Mouse (Mus musculus) heart, embryonic 11.5 days (tissue): Measurements from ENCODE around the gene Trarg1. TPM values are rescaled to one million over a fixed set of nuclear protein-coding genes. Genes with fewer than 3 reads are reported as not detected.

Source experiments
- ATAC-seq: fragments of 200-750 bp; cut with Nextera tagmentation; replicated peaks from 2 replicates; pipeline ENCODE4 v1.8.0; 2017; ENCODE audit warnings: moderate library complexity; ENCODE audit not compliant: insufficient number of reproducible peaks, low FRiP score, low TSS enrichment
- H3K27ac ChIP-seq: fragments of 300-500 bp; sonication (generic); 2 replicates; pipeline ENCODE4 v1.5.1; 2014; ENCODE audit warnings: mild to moderate bottlenecking, low read depth, low read length
- H3K27me3 ChIP-seq: fragments of 300-500 bp; sonication (generic); 2 replicates; pipeline ENCODE4 v1.6.1; 2014; ENCODE audit warnings: mild to moderate bottlenecking, low read length, mixed read lengths; ENCODE audit not compliant: control insufficient read depth, insufficient read depth
- H3K36me3 ChIP-seq: fragments of 300-500 bp; sonication (generic); 2 replicates; pipeline ENCODE4 v1.6.1; 2014; ENCODE audit warnings: mild to moderate bottlenecking, low read length, moderate library complexity, mixed read lengths; ENCODE audit not compliant: control insufficient read depth, insufficient read depth
- H3K4me1 ChIP-seq: fragments of 300-500 bp; sonication (generic); 2 replicates; pipeline ENCODE4 v1.6.1; 2014; ENCODE audit warnings: low read length; ENCODE audit not compliant: control insufficient read depth, insufficient read depth
- H3K4me2 ChIP-seq: fragments of 300-500 bp; sonication (generic); 2 replicates; pipeline ENCODE4 v1.6.1; 2014; ENCODE audit warnings: mild to moderate bottlenecking, moderate library complexity
- H3K4me3 ChIP-seq: fragments of 300-500 bp; sonication (generic); 2 replicates; pipeline ENCODE4 v1.5.1; 2014; ENCODE audit warnings: low read depth, low read length
- H3K9ac ChIP-seq: fragments of 300-500 bp; sonication (generic); 2 replicates; pipeline ENCODE4 v1.6.1; 2014; ENCODE audit warnings: mild to moderate bottlenecking, low read depth, low read length, moderate library complexity
- H3K9me3 ChIP-seq: fragments of 300-500 bp; sonication (generic); replicated peaks from 2 replicates; pipeline ENCODE4 v1.6.1; 2016; ENCODE audit warnings: low read length; ENCODE audit not compliant: control insufficient read depth
- WGBS: fragments of 180-500 bp; shearing (Covaris S2); extraction: QIAGEN DNeasy Blood & Tissue Kit; methylation state at CpG from one replicate; pipeline ENCODE4 v1.1.7; 2014; ENCODE audit not compliant: insufficient replicate concordance; 5-methylcytosine and 5-hydroxymethylcytosine counted together
- polyA plus RNA-seq: library from polyadenylated mRNA; unstranded; fragments of >200 nt; fragmentation: Nextera tagmentation; extraction: Ambion mirVana; gene quantifications from 2 replicates; pipeline ENCODE4 v1.2.1, GENCODE M21; 2014

Gene Trarg1
- polyA plus RNA-seq, 1 experiment from 2014 or later: 0.07 TPM

DNA sequence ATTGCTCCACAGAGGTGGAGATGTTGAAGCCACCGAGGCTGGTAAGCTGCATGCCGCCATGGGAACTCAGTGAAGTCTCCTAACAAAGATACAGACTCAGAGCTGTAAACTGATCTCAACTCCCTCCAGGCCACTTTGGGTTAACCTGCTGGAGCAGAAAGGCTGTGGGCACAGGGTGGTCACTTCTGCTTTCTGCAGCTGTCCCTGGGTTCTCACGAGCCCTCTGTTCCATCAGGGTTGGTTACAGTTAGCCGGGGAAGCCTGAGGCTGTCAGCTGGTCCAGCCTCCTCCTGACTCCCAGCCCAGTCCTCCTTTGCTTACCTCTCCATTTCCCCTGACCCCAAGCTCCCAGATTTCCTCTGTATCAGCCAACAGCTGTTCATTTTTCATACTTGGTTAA, 11.8 kb upstream of the Trarg1 start:
- ATAC-seq: no peak
- H3K4me1 ChIP-seq: peaks cover 6% of the 10 kb centered on the region
- peaks cover 69% of the 10 kb centered on the region for H3K27me3 ChIP-seq
- no peak overlapping the region for H3K9ac ChIP-seq
- no peak overlapping the region for H3K4me2 ChIP-seq
- H3K36me3 ChIP-seq: no peaks in the 10 kb centered on the region
- no peak overlapping the region for H3K27ac ChIP-seq
- no peaks in the 10 kb centered on the region for H3K9me3 ChIP-seq
- H3K4me3 ChIP-seq: no peak overlapping the region
- 18% methylated on average over 4 of the region's 4 CpGs for WGBS

GRCm38 (mm10) chr11:76671871-76672475, 7.6 kb upstream of the Trarg1 start, which contains the start of gene Bhlha9:
TSS of gene Bhlha9 (plus strand) at chr11:76672470.
- 0 out of 2 replicates have a peak within 1 kb of the TSS, but pooled peaks have one; percentile 35 for H3K9ac ChIP-seq
- ATAC-seq: no peak

DNA sequence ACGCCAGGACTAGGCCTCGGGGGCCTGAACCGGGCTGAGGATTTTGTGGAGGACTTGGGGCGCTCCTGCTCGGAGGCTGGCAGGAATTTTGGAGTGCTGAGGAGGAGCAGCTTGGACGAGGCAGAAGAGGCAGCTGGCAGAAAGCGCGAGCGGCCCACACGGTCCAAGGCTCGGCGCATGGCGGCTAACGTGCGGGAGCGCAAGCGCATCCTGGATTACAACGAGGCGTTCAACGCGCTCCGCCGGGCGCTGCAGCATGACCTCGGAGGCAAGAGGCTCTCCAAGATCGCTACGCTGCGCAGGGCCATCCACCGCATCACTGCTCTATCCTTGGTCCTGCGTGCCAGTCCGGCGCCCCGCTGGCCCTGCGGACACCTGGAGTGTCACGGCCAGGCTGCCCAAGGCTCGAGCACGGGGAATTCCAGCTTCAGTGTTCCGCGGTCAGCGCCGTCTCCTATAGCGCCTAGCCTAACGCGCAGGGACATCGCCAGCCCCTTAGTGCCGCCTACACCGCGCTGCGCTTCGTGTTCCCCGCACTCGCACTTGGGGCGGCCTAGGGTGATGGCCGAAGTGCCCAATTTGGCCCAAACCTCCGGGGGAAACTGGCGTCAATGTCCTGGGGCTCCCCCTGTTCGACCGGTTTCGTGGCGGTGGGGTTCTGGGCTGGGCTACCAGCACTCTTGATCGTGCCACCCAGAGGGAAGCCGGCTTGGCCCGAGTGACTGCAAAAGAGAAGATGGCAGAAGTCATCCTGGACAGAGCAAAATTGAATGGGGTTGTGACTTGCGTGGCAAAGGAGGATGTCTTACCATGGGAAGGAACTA, 6.8 kb upstream of the Trarg1 start:
- H3K27ac ChIP-seq: no peak overlapping the region
- H3K9me3 ChIP-seq: no peaks in the 10 kb centered on the region
- peaks cover 7% of the 10 kb centered on the region for H3K4me1 ChIP-seq
- H3K4me3 ChIP-seq: peak overlapping the region; percentile 37
- peak overlapping the region; percentile 73 for H3K4me2 ChIP-seq
- 3% methylated on average over 64 of the region's 64 CpGs for WGBS
- peaks cover 61% of the 10 kb centered on the region for H3K27me3 ChIP-seq
- H3K9ac ChIP-seq: 0 out of 2 replicates have a peak overlapping the region, but pooled peaks have one; percentile 35
- no peak for ATAC-seq
- no peaks in the 10 kb centered on the region for H3K36me3 ChIP-seq

More at GRCm38 (mm10) chr11:76671871-76672475, 7.6 kb upstream of the Trarg1 start, which contains the start of gene Bhlha9:
- peak within 1 kb of the TSS; percentile 73 for H3K4me2 ChIP-seq
- peak within 1 kb of the TSS; percentile 37 for H3K4me3 ChIP-seq
- peaks cover 7% of the 10 kb centered on the region for H3K4me1 ChIP-seq
- no peaks in the 10 kb centered on the region for H3K9me3 ChIP-seq
- 55% methylated on average over 15 of the region's 15 CpGs for WGBS
- H3K27me3 ChIP-seq: peaks cover 69% of the 10 kb centered on the region
- no peaks in the 10 kb centered on the region for H3K36me3 ChIP-seq
- no peak within 1 kb of the TSS for H3K27ac ChIP-seq

GRCm38 (mm10) chr11:76674199-76674598, 5.4 kb upstream of the Trarg1 start:
- Histone ChIP-seq H3K4me3 (no peak overlapping the region), H3K27ac (no peak overlapping the region), H3K4me2 (no peak overlapping the region), H3K27me3 (peaks cover 60% of the 10 kb centered on the region), H3K9ac (no peak overlapping the region), H3K9me3 (no peaks in the 10 kb centered on the region), H3K36me3 (no peaks in the 10 kb centered on the region), H3K4me1 (peaks cover 7% of the 10 kb centered on the region)
- no peak for ATAC-seq
- 46% methylated on average over 8 of the region's 8 CpGs for WGBS

DNA sequence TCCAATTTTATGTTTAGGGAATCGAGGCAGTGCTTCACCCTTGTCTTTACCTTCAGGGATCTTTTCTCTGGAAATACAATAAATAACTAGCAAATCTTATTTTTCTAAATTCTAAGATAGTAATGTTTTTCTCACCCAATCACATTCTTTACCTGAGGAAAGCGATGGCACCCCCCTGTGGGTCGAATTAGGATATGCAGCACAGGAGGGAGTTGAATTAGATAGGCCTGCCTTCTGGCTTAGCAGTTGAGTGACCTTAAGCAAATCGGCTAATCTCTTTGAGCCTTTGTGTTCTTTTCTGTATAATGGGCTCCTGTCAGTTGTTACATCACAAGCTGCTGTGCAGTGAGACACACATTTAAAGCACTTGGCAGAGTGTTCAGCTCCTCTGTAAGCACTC, 4.9 kb upstream of the Trarg1 start:
- no peaks in the 10 kb centered on the region for H3K9me3 ChIP-seq
- 35% methylated on average over 4 of the region's 4 CpGs for WGBS

GRCm38 (mm10) chr11:76685604-76686003, 6.0 kb downstream of the Trarg1 start:
- Histone ChIP-seq H3K36me3 (no peaks in the 10 kb centered on the region), H3K27me3 (no peaks in the 10 kb centered on the region; the same call in 1 of the 2 replicates), H3K4me2 (no peak overlapping the region), H3K9ac (no peak overlapping the region), H3K27ac (no peak overlapping the region), H3K4me3 (no peak overlapping the region), H3K4me1 (no peaks in the 10 kb centered on the region), H3K9me3 (no peaks in the 10 kb centered on the region)
- WGBS: 63% methylated on average over 2 of the region's 2 CpGs
- ATAC-seq: no peak

More for the DNA sequence above, 4.9 kb upstream of the Trarg1 start:
- Histone ChIP-seq H3K4me3 (no peak overlapping the region), H3K27me3 (peaks cover 58% of the 10 kb centered on the region), H3K4me1 (peaks cover 7% of the 10 kb centered on the region), H3K36me3 (no peaks in the 10 kb centered on the region), H3K4me2 (no peak overlapping the region), H3K27ac (no peak overlapping the region), H3K9ac (no peak overlapping the region)
- no peak for ATAC-seq

- no peak for ATAC-seq
- Histone ChIP-seq H3K4me1 (no peaks in the 10 kb centered on the region), H3K9ac (no peak overlapping the region), H3K9me3 (no peaks in the 10 kb centered on the region), H3K27me3 (0 out of 2 replicates have a peak, but pooled peaks cover 2% of the 10 kb centered on the region), H3K4me3 (no peak overlapping the region), H3K4me2 (no peak overlapping the region), H3K27ac (no peak overlapping the region), H3K36me3 (no peaks in the 10 kb centered on the region)
- 70% methylated on average over 3 of the region's 3 CpGs for WGBS
Observed at GRCm38 (mm10) chr11:76692096-76692495, 12.5 kb downstream of the Trarg1 start.

DNA sequence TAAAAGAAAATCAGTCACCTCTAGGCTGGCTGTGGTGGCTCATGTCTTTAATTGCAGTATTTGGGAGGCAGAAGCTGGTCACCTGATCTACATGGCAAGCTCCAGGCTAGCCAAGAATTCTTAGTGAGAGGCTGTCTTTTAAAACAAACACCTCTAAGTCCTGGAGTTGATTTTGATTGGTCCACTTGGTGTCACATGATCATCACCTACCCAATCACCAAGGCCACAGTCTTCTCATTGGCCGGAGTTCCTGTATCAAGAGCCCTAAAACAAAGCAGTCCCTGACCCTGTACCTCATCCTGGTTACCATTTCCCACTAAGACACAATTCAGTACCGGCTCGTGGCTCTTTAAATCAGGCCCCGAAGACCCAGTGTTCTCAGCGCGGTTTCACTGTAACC, 16.2 kb downstream of the Trarg1 start:
- no peak for ATAC-seq

More for the DNA sequence above, 16.2 kb downstream of the Trarg1 start:
- Histone ChIP-seq H3K9ac (no peak overlapping the region), H3K36me3 (no peaks in the 10 kb centered on the region), H3K4me1 (no peaks in the 10 kb centered on the region; the same call in 1 of the 2 replicates), H3K9me3 (no peaks in the 10 kb centered on the region), H3K27ac (no peak overlapping the region), H3K27me3 (0 out of 2 replicates have a peak, but pooled peaks cover 2% of the 10 kb centered on the region), H3K4me3 (no peak overlapping the region), H3K4me2 (no peak overlapping the region)
- 48% methylated on average over 6 of the region's 6 CpGs for WGBS
